ENCODE assay signal across 11 mouse cellular contexts in genomic region chr2:106798824-106799223, GRCm38 (mm10).
"Had no signal": no experiment of that assay in that cellular context is flagged by ENCODE, and none has a peak within 500 bp of the region (broad histone marks: within the 10 kb centered on the region; RNA-seq: fewer than 3 reads in every experiment).

No protein-coding gene starts in this region.

- H3K9ac ChIP-seq: limb, embryonic 13.5 days; liver, embryonic 14.5 days; neural tube, embryonic 15.5 days had no signal

- H3K27me3 ChIP-seq: limb, embryonic 13.5 days; neural tube, embryonic 15.5 days had no signal

- H3K9me3 ChIP-seq: limb, embryonic 13.5 days; neural tube, embryonic 15.5 days had no signal

- H3K27ac ChIP-seq: layer of hippocampus, adult 2 months; limb, embryonic 13.5 days; liver, embryonic 14.5 days; neural tube, embryonic 15.5 days; stomach, postnatal 0 days had no signal

- DNase-seq: kidney, postnatal 10 days; kidney, postnatal 4 days; lung, adult 18-20 months; midbrain, embryonic 14.5 days; thymus, postnatal 4 days had no signal

- H3K4me3 ChIP-seq: layer of hippocampus, adult 2 months; limb, embryonic 13.5 days; myocyte; neural tube, embryonic 15.5 days had no signal

- H3K36me3 ChIP-seq: limb, embryonic 13.5 days; neural tube, embryonic 15.5 days had no signal

- H3K4me2 ChIP-seq: limb, embryonic 13.5 days; neural tube, embryonic 15.5 days had no signal
